In the genomic region with DNA sequence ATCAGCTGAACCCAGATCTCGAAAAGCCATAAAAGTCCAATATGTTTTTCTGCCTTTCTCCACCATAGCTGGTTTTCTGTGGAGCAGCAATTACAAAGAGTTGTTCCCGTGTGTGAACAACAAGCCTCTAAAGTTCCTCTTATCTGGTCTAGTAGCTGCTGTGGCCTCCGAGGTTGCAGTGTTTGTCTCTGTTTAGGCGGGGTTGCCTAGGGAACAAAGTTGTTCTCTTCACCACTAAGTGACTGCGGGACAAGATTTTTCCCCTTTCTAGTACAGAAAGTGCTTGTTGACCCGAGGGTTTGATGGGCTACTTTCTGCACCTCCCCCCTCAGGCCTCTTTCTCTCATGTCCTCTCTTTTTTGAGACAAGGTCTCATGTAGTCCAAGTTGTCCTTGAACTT, we compare ENCODE assay signal across 8 mouse cellular contexts.
DNase-seq lines count a peak whose midpoint lies in the region; ATAC-seq and TF ChIP-seq lines count a peak whose summit lies in the region.

No protein-coding gene starts in this region.

- H3K4me2 ChIP-seq in neural tube, embryonic 15.5 days = no peak overlapping the region
- H3K4me2 ChIP-seq in hindbrain, postnatal 0 days (ENCODE audit: low read depth, low read length) = no peak overlapping the region

- DNase-seq in kidney, adult 2 months = no peak
- DNase-seq in kidney, adult 9 months = no peak
- peak; percentile 66 for DNase-seq in c-Kit-positive CD71-positive TER-119-negative erythroid progenitor cells, embryonic 14.5 days (ENCODE audit: low read depth)
- peak; percentile 78 to 80 for DNase-seq in natural killer cell, adult 2 months (ENCODE audit: low spot score in 2 of 2)
- no peak for DNase-seq in hindbrain, postnatal 0 days (ENCODE audit: low spot score)
- no peak for DNase-seq in cerebellum, adult 9-10 months

- no peak overlapping the region for H3K4me3 ChIP-seq in kidney, adult 2 months (ENCODE audit: insufficient read depth, low read depth, low read length)
- no peak overlapping the region for H3K4me3 ChIP-seq in neural tube, embryonic 15.5 days (replicated peaks)
- no peak overlapping the region for H3K4me3 ChIP-seq in hindbrain, postnatal 0 days (ENCODE audit: low read length)

- peak; percentile 59 for ATAC-seq in inflammation-experienced regulatory T-cells, adult 6 months
- no peak for ATAC-seq in neural tube, embryonic 15.5 days (ENCODE audit: low FRiP score)
- no peak for ATAC-seq in hindbrain, postnatal 0 days

- H3K9ac ChIP-seq in neural tube, embryonic 15.5 days (replicated peaks) = no peak overlapping the region
- no peak overlapping the region for H3K9ac ChIP-seq in hindbrain, postnatal 0 days (replicated peaks; ENCODE audit: low read length)

- no peaks in the 10 kb centered on the region for H3K27me3 ChIP-seq in kidney, adult 2 months (replicated peaks; ENCODE audit: control insufficient read depth, insufficient read depth, low read length)
- H3K27me3 ChIP-seq in neural tube, embryonic 15.5 days (replicated peaks) = peaks cover 33% of the 10 kb centered on the region
- H3K27me3 ChIP-seq in hindbrain, postnatal 0 days (ENCODE audit: insufficient read depth, low read length) = no peaks in the 10 kb centered on the region

- no peak for TF ChIP-seq POLR2A in kidney, adult 2 months (IDR thresholded peaks at IDR 0.05; ENCODE audit: low read depth, low read length)

- TF ChIP-seq CTCF in kidney, adult 2 months (conservative IDR thresholded peaks at IDR 0.05; ENCODE audit: insufficient read depth, insufficient read length, low read depth, low read length) = no peak
- TF ChIP-seq CTCF in hindbrain, postnatal 0 days (IDR thresholded peaks at IDR 0.05; ENCODE audit: low read depth) = no peak

- H3K27ac ChIP-seq in kidney, adult 2 months (ENCODE audit: insufficient read depth, low read depth, low read length) = peak overlapping the region; percentile 55
- H3K27ac ChIP-seq in neural tube, embryonic 15.5 days (replicated peaks) = no peak overlapping the region
- no peak overlapping the region for H3K27ac ChIP-seq in hindbrain, postnatal 0 days

- WGBS in kidney, adult 2 months = 28% methylated on average over 6 of the region's 6 CpGs
- WGBS in neural tube, embryonic 15.5 days = 40% methylated on average over 6 of the region's 6 CpGs
- WGBS in hindbrain, postnatal 0 days = 55% methylated on average over 6 of the region's 6 CpGs

- no peaks in the 10 kb centered on the region for H3K9me3 ChIP-seq in neural tube, embryonic 15.5 days (replicated peaks)
- H3K9me3 ChIP-seq in hindbrain, postnatal 0 days (ENCODE audit: low read length) = no peaks in the 10 kb centered on the region

- H3K4me1 ChIP-seq in kidney, adult 2 months (ENCODE audit: control insufficient read depth, insufficient read depth, low read length) = peaks cover 6% of the 10 kb centered on the region; the same call in 1 of the 2 replicates
- peaks cover 9% of the 10 kb centered on the region for H3K4me1 ChIP-seq in neural tube, embryonic 15.5 days
- H3K4me1 ChIP-seq in hindbrain, postnatal 0 days (ENCODE audit: insufficient read depth, low read length) = no peaks in the 10 kb centered on the region

- no peaks in the 10 kb centered on the region; the same call in 1 of the 2 replicates for H3K36me3 ChIP-seq in kidney, adult 2 months (ENCODE audit: control insufficient read depth, insufficient read depth, low read length)
- no peaks in the 10 kb centered on the region for H3K36me3 ChIP-seq in neural tube, embryonic 15.5 days
- H3K36me3 ChIP-seq in hindbrain, postnatal 0 days (ENCODE audit: insufficient read depth, low read length) = no peaks in the 10 kb centered on the region

Comparison
In these comparisons a context has a peak if more than half of its experiments do, and no peak if none do; other contexts are left out.
1. DNase-seq: peak in c-Kit-positive CD71-positive TER-119-negative erythroid progenitor cells, embryonic 14.5 days (single experiment) and natural killer cell, adult 2 months (2 of 2); none in kidney, adult 2 months (single experiment), kidney, adult 9 months (single experiment), hindbrain, postnatal 0 days (single experiment) and cerebellum, adult 9-10 months (single experiment).